Mouse (Mus musculus) bone marrow, adult 2 months (tissue): ENCODE measurements around the gene Rpap1. TPM values are rescaled to one million over a fixed set of nuclear protein-coding genes. Genes with fewer than 3 reads are reported as not detected.

ENCODE experiments used
- H3K27ac ChIP-seq: fragments of 200-500 bp; 2 replicates; pipeline ENCODE4 v1.5.1; 2012; ENCODE audit warnings: low read depth, mild to moderate bottlenecking, control low read depth, inconsistent platforms, low read length; ENCODE audit not compliant: control insufficient read depth, poor library complexity, insufficient read depth
- H3K4me1 ChIP-seq: fragments of 200-500 bp; 2 replicates; pipeline ENCODE4 v1.6.1; 2011; ENCODE audit warnings: low read length; ENCODE audit not compliant: control insufficient read depth, insufficient read depth
- H3K4me3 ChIP-seq: fragments of 200-500 bp; replicated peaks from 2 replicates; pipeline ENCODE3; 2011; ENCODE audit warnings: mild to moderate bottlenecking, low read depth, low read length, control low read depth; ENCODE audit not compliant: control insufficient read depth
- CTCF ChIP-seq: fragments of 200-500 bp; IDR thresholded peaks from 2 replicates; pipeline ENCODE4 v1.5.1; 2011; ENCODE audit warnings: low read length, control low read depth; ENCODE audit not compliant: control insufficient read depth, insufficient read depth
- POLR2A ChIP-seq: fragments of 200-500 bp; IDR thresholded peaks from 2 replicates; pipeline ENCODE4 v1.6.1; 2011; ENCODE audit warnings: low read depth, mild to moderate bottlenecking, control low read depth, low read length, borderline replicate concordance; ENCODE audit not compliant: control insufficient read depth
- WGBS: fragments of 180-500 bp; shearing (Covaris S2); methylation state at CpG from one replicate; pipeline ENCODE4 v1.1.7; 2018; 5-methylcytosine and 5-hydroxymethylcytosine counted together
- polyA plus RNA-seq: library from polyadenylated mRNA; stranded (reverse); fragments of >200 nt; gene quantifications from 2 replicates; pipeline ENCODE4 v1.2.4, GENCODE M21; 2011; ENCODE audit warnings: low replicate concordance; ENCODE audit not compliant: missing spikeins, insufficient read depth, insufficient read length

Gene Rpap1
- polyA plus RNA-seq, 1 experiment: 12.6 TPM

DNA sequence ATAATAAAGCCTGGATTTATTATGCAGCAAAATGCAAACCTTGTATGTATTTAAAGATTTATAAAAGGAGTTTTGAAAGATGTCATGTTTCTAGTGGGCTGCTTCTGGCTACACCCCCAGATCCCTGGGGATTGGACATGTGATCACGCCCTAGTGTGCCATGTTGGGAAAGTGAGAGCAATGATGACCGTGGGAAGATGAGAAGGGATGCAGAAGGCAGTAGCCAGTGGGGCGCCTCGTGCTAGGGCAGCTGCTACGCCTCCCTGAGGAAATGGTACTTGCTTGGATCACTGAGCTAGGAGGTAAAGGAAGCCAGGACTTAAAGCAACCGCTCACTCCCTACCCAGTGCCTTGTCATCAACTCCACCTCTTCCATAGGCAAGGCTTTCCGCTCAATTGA, 39.8 kb downstream of the Rpap1 start:
- Histone ChIP-seq H3K4me1 (no peaks in the 10 kb centered on the region; the same call in 1 of the 2 replicates), H3K4me3 (no peak overlapping the region), H3K27ac (no peak overlapping the region)
- 81% methylated on average over 7 of the region's 7 CpGs for WGBS
- TF ChIP-seq POLR2A: no peak

- WGBS: 0% methylated on average over 1 of the region's 1 CpGs
- TF ChIP-seq POLR2A (no peak), CTCF (peak; percentile 20; the same call in 1 of the 2 replicates)
- no peak overlapping the region for H3K4me3 ChIP-seq
- no peak overlapping the region for H3K27ac ChIP-seq
- H3K4me1 ChIP-seq: no peaks in the 10 kb centered on the region; the same call in none of the 2 replicates
Observed at GRCm38 (mm10) chr2:119745281-119745680, 42.1 kb downstream of the Rpap1 start.

DNA sequence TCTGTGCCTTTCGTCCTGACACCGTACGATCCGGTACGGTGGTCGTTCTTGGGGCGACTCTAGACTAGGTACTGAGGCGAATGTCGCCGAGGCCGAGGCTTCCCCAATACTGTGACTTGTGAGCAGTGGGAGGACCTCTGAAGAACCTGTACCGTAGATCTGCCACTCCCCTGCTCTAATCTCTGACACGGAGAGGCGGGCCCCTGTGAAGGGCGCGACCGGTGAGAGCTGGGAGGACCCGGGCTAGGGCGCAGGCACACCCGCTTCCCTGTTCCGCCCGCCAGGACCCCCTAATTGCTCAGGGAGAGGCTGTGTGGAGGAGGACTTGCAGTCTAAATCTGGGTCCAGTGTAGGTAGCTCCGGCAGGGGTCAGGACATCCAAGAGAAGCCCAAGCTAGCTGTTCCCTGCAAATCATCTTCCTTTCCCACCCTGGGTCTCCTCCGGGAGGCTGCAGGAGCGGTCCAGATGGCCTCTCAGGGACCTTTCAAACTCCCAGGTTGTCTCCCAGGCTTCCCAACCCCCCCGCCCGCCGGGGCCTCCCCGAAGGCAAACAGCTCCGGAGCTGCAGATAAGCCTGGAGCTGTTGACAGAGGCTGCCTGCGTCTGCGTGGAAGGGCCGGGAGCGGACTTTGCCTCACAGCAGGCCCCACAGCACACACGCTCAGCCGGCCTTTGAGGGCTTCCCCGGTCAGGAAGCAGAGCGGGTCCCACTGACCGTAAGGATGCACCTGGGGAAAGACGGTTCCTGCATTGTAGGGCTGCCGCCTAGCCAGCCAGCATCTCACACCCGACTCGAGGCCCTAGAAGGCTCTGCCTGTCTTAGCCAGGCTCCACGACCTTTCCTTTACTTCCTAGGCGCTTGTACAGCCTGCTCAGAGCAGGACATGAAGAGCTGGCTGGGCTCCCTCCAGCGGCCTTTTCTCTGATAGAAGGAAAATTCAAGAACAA, 42.9 kb downstream of the Rpap1 start:
- Histone ChIP-seq H3K4me1 (no peaks in the 10 kb centered on the region; the same call in none of the 2 replicates), H3K27ac (no peak overlapping the region), H3K4me3 (no peak overlapping the region)
- WGBS: 7% methylated on average over 46 of the region's 46 CpGs
- TF ChIP-seq CTCF: no peak
- TF ChIP-seq POLR2A: no peak

- 15% methylated on average over 22 of the region's 22 CpGs for WGBS
- no peak; the same call in 1 of the 2 replicates for TF ChIP-seq POLR2A
- TF ChIP-seq CTCF: no peak
- Histone ChIP-seq H3K4me1 (no peaks in the 10 kb centered on the region; the same call in none of the 2 replicates), H3K27ac (no peak overlapping the region), H3K4me3 (no peak overlapping the region)
Observed at GRCm38 (mm10) chr2:119743808-119744162, 43.6 kb downstream of the Rpap1 start.

- TF ChIP-seq POLR2A (no peak; the same call in 1 of the 2 replicates), CTCF (no peak)
- no peak overlapping the region for H3K4me3 ChIP-seq
- H3K4me1 ChIP-seq: no peaks in the 10 kb centered on the region; the same call in none of the 2 replicates
- H3K27ac ChIP-seq: no peak overlapping the region
- whole genome bisulfite sequencing: 16% methylated on average over 31 of the region's 31 CpGs
Observed at GRCm38 (mm10) chr2:119743176-119743807, 44.0 kb downstream of the Rpap1 start.

DNA sequence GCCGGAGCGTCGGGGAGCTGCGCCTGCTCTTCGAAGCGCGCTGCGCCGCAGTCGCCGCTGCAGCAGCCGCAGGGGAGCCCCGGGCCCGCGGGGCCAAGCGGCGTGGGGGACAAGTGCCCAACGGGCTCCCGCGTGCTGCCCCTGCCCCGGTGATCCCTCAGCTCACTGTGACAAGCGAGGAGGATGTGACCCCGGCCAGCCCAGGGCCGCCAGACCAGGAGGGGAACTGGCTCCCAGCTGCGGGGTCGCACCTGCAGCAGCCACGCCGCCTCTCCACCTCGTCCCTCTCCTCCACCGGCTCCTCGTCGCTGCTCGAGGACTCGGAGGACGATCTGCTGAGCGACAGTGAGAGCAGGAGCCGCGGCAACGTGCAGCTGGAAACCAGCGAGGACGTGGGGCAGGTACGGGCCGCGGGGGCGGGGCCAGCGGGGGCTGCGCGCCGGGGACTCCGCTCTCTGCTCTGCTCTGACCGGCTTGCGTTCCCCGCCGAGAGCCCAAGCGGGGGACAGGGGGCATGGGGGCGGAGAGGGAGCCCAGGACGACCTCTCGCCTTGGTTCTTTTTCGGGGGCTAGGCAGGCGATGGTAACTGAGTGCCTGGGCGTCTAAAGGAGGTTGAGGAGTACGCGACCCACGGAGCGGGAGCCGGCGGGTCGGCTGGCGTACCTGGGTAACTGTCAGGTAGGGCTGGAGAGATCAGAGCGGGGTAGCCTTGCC, 44.7 kb downstream of the Rpap1 start:
- H3K4me1 ChIP-seq: no peaks in the 10 kb centered on the region; the same call in none of the 2 replicates
- peak overlapping the region; percentile 91 for H3K4me3 ChIP-seq
- under 1% methylated on average over 70 of the region's 70 CpGs for WGBS
- TF ChIP-seq POLR2A (no peak), CTCF (no peak)
- H3K27ac ChIP-seq: peak overlapping the region; percentile 10; the same call in 1 of the 2 replicates

DNA sequence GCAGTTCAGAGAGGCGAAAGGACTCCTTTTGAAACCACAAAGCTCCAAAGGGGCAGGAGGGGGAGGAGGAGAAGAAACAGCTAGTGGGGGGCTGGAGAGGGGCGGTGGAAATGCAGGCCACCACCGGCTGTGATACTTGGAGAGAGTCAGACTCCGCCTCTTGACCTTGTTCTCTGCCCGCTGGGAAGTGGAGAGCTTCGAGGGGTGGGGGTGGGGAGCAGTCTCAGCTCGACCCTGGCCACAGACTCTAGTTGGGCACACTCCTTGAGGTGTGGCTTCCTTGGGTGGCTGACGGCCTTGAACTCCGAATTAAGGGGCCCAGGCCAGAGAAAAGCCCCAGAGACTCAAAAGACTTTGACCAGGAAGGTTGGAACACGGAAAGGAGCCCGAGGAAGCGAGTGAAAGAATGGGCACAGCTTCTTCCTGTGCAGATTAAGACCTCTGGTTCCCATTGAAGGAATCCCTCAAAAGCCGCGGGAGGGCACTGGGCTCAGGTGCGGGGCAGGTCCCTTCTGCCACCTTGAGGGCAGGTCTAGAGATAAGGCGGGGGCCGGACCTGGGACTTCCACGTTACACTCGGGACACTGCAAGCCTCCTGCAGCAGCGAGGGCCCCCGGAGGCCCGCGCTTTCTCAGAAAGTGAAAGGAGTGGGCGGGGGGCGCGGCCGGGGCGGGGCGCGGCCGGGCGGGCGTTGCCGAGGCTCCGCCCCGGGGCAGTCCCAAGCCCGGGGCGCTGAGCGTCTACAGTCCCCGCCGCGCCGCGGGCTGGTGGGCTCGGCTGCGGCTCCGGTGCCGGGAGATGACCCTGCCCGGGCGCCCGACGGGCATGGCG, 45.5 kb downstream of the Rpap1 start, which contains the start of gene Itpka:
Gene Itpka, plus strand, starts transcription at position 757 of the 831 bp plus-strand sequence.
- WGBS: under 1% methylated on average over 53 of the region's 53 CpGs
- Histone ChIP-seq H3K27ac (peak within 1 kb of the TSS; percentile 63), H3K4me3 (peak within 1 kb of the TSS; percentile 91), H3K4me1 (no peaks in the 10 kb centered on the region; the same call in none of the 2 replicates)
- no peak for TF ChIP-seq CTCF
- peak; percentile 59; the same call in 1 of the 2 replicates for TF ChIP-seq POLR2A
